Mouse (Mus musculus): ENCODE measurements around the gene Ndufa12. TPM values are rescaled to one million over a fixed set of nuclear protein-coding genes. Genes with fewer than 3 reads are reported as not detected.

The Ndufa12 gene
- polyA plus RNA-seq, 1 experiment from 2014 or later = 380 TPM

DNA sequence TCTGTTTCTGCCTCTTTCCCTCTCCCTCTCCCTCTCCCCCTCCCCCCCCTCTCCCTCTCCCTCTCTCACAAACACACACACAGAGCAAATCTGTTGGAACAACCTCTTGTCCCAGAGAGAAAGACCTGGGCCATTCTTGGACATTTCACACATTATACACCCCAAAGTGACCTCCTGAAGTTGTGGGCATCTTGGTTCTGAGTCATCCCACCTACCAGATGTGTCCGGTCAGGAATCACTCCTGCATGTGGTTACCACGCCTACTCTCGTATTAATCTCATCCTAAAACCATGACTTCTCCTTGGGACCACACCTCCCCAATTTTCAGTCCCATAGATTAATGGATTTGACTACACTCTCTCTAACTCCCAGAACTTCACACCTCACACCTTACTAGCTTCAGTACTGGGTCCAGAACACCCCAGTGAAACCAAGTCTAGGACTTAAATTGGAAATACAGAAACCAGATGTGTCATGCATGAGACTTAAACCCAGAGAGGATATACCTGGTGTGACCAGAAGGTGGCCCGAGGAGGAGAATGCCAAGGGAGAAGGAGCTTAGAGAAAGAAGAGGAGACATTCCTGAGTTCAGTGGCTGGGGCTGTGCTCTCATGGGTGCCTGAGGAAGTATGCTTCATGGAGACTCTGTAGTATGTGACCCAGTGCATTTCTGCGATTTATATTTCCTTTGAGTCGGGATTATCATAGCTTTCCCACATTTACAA is 26.7 kb downstream of the Ndufa12 start:
- no peak overlapping the region for H3K4me2 ChIP-seq (ENCODE audit: low read length)
- H3K9ac ChIP-seq (ENCODE audit: low read depth, low read length) = no peak overlapping the region
- H3K4me1 ChIP-seq (ENCODE audit: control insufficient read depth, insufficient read depth, low read depth, low read length) = peaks cover 3% of the 10 kb centered on the region
- no peak for ATAC-seq
- H3K27me3 ChIP-seq (replicated peaks; ENCODE audit: control insufficient read depth, insufficient read depth, low read length) = no peaks in the 10 kb centered on the region
- H3K36me3 ChIP-seq (ENCODE audit: control insufficient read depth, insufficient read depth, low read length) = peaks cover 9% of the 10 kb centered on the region; the same call in 1 of the 2 replicates
- WGBS = 88% methylated on average over 6 of the region's 6 CpGs
- no peak overlapping the region for H3K4me3 ChIP-seq (ENCODE audit: low read length)
- no peak overlapping the region for H3K27ac ChIP-seq (ENCODE audit: low read depth, low read length)
- no peaks in the 10 kb centered on the region for H3K9me3 ChIP-seq (ENCODE audit: control insufficient read depth, low read length)

DNA sequence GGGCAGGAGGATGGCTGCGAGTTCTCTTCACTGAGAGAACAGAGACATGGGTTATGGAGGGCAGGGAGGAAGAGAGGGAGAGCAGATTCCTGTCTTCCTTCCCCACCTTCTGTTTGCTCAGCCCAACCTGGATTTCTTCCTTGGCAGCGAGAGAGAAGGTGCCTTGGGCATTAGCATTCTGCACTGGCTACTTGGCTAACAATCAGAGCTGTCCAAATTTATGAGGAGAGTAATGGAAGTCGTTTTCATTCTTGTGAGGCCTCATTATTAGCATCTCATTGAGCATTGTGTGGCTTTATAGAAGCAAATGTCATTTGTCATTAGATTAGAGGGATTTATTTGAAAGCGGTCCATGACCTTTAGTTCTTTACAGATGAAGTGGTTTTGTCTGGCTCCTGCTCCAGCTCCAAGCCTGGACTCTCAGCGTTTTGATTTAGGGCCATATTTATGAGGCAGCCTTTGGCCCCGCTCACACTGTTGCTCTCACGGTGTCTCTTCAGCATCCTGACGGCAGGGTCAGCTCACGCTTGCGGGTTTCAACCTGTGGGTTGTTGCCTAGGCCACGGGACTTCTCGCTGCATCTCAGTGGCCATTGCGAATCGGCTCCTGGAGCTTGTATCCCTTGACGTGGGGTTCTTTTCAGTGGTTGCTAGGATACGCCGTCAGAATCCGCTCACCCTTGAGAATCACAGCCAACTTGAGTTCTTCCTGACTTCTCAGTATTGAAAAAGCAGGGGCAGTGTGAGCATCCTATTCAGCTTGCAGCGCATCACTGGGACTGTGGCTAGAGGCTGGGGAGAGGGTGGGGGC is 31.9 kb downstream of the Ndufa12 start:
- no peaks in the 10 kb centered on the region for H3K36me3 ChIP-seq (ENCODE audit: control insufficient read depth, insufficient read depth, low read length)
- ATAC-seq = peak; percentile 94
- peak overlapping the region; percentile 53 for H3K4me2 ChIP-seq (ENCODE audit: low read length)
- H3K27ac ChIP-seq (ENCODE audit: low read depth, low read length) = peak overlapping the region; percentile 80
- 17% methylated on average over 19 of the region's 19 CpGs for WGBS
- H3K4me3 ChIP-seq (ENCODE audit: low read length) = no peak overlapping the region
- H3K9me3 ChIP-seq (ENCODE audit: control insufficient read depth, low read length) = no peaks in the 10 kb centered on the region
- H3K27me3 ChIP-seq (replicated peaks; ENCODE audit: control insufficient read depth, insufficient read depth, low read length) = no peaks in the 10 kb centered on the region
- H3K4me1 ChIP-seq (ENCODE audit: control insufficient read depth, insufficient read depth, low read depth, low read length) = peaks cover 14% of the 10 kb centered on the region
- H3K9ac ChIP-seq (ENCODE audit: low read depth, low read length) = peak overlapping the region; percentile 23; the same call in 1 of the 2 replicates

GRCm38 (mm10) chr10:94231025-94231424 is 32.5 kb downstream of the Ndufa12 start:
- H3K27me3 ChIP-seq (replicated peaks; ENCODE audit: control insufficient read depth, insufficient read depth, low read length) = no peaks in the 10 kb centered on the region
- H3K4me1 ChIP-seq (ENCODE audit: control insufficient read depth, insufficient read depth, low read depth, low read length) = peaks cover 14% of the 10 kb centered on the region
- WGBS = 40% methylated on average over 6 of the region's 6 CpGs
- H3K27ac ChIP-seq (ENCODE audit: low read depth, low read length) = peak overlapping the region; percentile 80
- H3K4me3 ChIP-seq (ENCODE audit: low read length) = no peak overlapping the region
- peak; percentile 46 for ATAC-seq
- H3K9me3 ChIP-seq (ENCODE audit: control insufficient read depth, low read length) = no peaks in the 10 kb centered on the region
- H3K36me3 ChIP-seq (ENCODE audit: control insufficient read depth, insufficient read depth, low read length) = no peaks in the 10 kb centered on the region
- H3K4me2 ChIP-seq (ENCODE audit: low read length) = peak overlapping the region; percentile 53
- peak overlapping the region; percentile 23; the same call in 1 of the 2 replicates for H3K9ac ChIP-seq (ENCODE audit: low read depth, low read length)

DNA sequence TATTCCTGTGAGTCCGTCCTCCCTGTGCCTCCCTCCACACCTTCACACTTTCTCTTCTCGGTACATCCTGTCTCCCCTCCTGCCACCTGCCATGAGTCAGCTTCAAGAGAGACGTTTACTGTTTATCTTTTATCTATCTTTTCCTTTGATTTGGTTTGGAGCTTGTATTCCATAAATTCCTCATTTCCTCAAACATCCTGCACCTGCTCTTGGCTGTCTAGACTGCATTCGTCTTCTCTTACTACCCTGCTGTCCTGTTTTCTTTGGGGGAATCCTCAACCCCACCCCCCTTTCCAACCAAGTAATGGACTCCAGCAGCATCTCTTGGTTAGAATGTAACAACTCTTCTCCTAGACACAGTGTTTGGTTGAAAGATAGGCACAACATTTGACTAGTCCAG is 36.7 kb downstream of the Ndufa12 start:
- Histone ChIP-seq H3K4me3 (ENCODE audit: low read length) (no peak overlapping the region), H3K27ac (ENCODE audit: low read depth, low read length) (no peak overlapping the region), H3K4me2 (ENCODE audit: low read length) (no peak overlapping the region), H3K4me1 (ENCODE audit: control insufficient read depth, insufficient read depth, low read depth, low read length) (peaks cover 11% of the 10 kb centered on the region), H3K36me3 (ENCODE audit: control insufficient read depth, insufficient read depth, low read length) (no peaks in the 10 kb centered on the region), H3K27me3 (replicated peaks; ENCODE audit: control insufficient read depth, insufficient read depth, low read length) (no peaks in the 10 kb centered on the region), H3K9ac (ENCODE audit: low read depth, low read length) (no peak overlapping the region), H3K9me3 (ENCODE audit: control insufficient read depth, low read length) (no peaks in the 10 kb centered on the region)
- no peak for ATAC-seq
- WGBS = 59% methylated on average over 4 of the region's 4 CpGs

DNA sequence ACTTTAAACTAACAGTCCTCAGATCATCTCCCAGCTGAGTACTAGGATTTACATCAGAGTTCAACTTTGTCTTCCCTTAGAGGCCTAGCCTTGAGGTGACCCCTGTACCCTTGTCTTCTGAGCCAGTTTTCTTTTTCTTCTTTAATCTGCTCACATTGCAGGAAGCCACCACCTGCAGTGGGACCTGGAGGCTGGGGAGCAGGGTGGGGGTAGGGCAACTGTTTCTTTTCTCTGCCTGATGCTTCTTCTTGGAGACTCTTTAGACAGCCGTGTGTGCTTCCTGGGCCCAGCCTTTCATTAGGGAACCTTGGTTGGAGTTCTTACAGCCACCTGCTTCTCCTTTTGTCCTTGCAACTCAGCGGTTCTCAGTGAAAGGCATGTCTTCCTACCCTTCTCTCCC is 42.8 kb downstream of the Ndufa12 start:
- no peaks in the 10 kb centered on the region for H3K4me1 ChIP-seq (ENCODE audit: control insufficient read depth, insufficient read depth, low read depth, low read length)
- no peak overlapping the region for H3K4me2 ChIP-seq (ENCODE audit: low read length)
- no peak for ATAC-seq
- no peak overlapping the region for H3K9ac ChIP-seq (ENCODE audit: low read depth, low read length)
- no peaks in the 10 kb centered on the region for H3K9me3 ChIP-seq (ENCODE audit: control insufficient read depth, low read length)
- H3K27me3 ChIP-seq (replicated peaks; ENCODE audit: control insufficient read depth, insufficient read depth, low read length) = no peaks in the 10 kb centered on the region
- no peak overlapping the region for H3K27ac ChIP-seq (ENCODE audit: low read depth, low read length)
- H3K36me3 ChIP-seq (ENCODE audit: control insufficient read depth, insufficient read depth, low read length) = no peaks in the 10 kb centered on the region
- 48% methylated on average over 2 of the region's 2 CpGs for WGBS
- H3K4me3 ChIP-seq (ENCODE audit: low read length) = no peak overlapping the region

DNA sequence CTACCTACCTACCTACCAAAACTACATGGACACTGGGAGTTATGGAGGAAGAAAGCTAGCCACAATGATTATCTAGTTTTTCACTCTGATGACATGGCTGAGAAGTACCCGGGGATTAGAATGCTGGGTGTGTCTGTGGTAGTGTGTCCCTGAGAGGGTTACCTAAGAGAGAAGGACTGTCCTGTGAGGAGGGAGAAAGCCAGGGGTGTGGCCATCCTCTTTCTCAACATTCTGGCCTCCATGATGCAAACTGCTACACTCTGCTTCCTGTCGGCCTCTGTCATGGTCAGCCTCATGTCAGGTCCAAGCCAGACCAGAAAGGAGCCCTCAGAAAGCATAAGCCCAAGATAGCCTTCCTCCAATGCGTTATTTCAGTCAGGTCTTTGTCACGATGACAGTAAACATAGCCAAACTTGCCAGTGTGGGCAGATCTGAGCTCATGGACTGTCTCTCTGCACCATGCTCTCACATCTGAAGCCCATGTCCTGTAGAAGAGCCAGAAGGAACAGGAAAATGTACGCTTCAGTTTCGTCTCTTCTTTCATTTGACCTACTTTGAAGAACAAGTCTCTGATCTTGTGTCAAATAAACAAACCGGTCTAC is 49.3 kb downstream of the Ndufa12 start:
- 93% methylated on average over 7 of the region's 7 CpGs for WGBS
- no peak overlapping the region for H3K4me3 ChIP-seq (ENCODE audit: low read length)
- ATAC-seq = no peak
- H3K9ac ChIP-seq (ENCODE audit: low read depth, low read length) = no peak overlapping the region
- H3K27ac ChIP-seq (ENCODE audit: low read depth, low read length) = no peak overlapping the region
- H3K4me1 ChIP-seq (ENCODE audit: control insufficient read depth, insufficient read depth, low read depth, low read length) = peaks cover 5% of the 10 kb centered on the region
- no peaks in the 10 kb centered on the region for H3K27me3 ChIP-seq (replicated peaks; ENCODE audit: control insufficient read depth, insufficient read depth, low read length)
- no peaks in the 10 kb centered on the region for H3K9me3 ChIP-seq (ENCODE audit: control insufficient read depth, low read length)
- H3K36me3 ChIP-seq (ENCODE audit: control insufficient read depth, insufficient read depth, low read length) = no peaks in the 10 kb centered on the region
- no peak overlapping the region for H3K4me2 ChIP-seq (ENCODE audit: low read length)

DNA sequence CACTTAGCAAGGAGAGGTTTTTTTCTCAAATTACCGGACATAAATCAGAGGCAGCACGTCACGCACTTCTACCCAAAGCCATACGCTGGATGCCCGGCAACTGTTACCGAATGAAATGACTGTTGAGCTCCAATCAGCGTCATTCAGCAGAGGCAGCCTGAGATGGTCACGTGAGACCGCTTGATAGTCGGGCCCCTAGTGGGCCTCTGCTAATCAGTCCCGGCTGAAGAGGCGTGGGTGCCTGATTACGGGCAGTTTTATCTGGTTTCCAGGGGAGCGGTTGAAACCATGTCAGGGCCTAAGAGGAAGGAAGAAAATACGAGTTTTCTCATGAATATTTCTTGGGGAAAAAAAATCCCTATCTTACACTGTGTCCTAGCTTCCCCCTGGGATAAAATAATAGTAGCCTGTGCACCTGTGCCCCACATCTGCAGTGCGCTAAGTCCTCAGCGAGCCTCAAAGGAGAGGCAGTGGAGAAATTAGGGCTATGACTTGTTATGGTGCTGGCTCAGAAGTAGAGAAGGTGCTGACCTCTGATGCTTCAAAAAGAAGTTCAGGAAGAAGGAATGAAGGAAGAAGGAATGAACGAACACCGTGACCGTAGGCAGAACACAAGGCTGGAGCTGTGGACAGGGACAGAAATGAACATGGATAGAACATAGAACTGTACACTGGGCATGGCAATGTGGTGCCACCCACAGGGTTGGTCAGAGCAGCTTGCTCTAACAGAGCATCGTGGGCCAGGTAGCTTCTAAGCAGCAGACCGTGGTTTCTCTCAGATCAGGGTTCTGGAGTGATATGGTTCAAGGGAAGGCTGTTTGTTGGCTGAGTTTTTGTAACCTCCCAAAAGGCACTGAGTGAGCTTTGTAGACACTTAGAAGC is 51.3 kb downstream of the Ndufa12 start:
- Histone ChIP-seq H3K4me3 (ENCODE audit: low read length) (no peak overlapping the region), H3K27me3 (replicated peaks; ENCODE audit: control insufficient read depth, insufficient read depth, low read length) (no peaks in the 10 kb centered on the region), H3K27ac (ENCODE audit: low read depth, low read length) (no peak overlapping the region), H3K4me2 (ENCODE audit: low read length) (peak overlapping the region; percentile 38), H3K36me3 (ENCODE audit: control insufficient read depth, insufficient read depth, low read length) (no peaks in the 10 kb centered on the region), H3K9me3 (ENCODE audit: control insufficient read depth, low read length) (no peaks in the 10 kb centered on the region), H3K4me1 (ENCODE audit: control insufficient read depth, insufficient read depth, low read depth, low read length) (peaks cover 5% of the 10 kb centered on the region), H3K9ac (ENCODE audit: low read depth, low read length) (0 out of 2 replicates have a peak overlapping the region, but pooled peaks have one; percentile 1)
- 35% methylated on average over 22 of the region's 22 CpGs for WGBS
- peak; percentile 77 for ATAC-seq

- H3K4me3 ChIP-seq (ENCODE audit: low read length) = no peak overlapping the region
- WGBS = 65% methylated on average over 17 of the region's 17 CpGs
- no peaks in the 10 kb centered on the region for H3K27me3 ChIP-seq (replicated peaks; ENCODE audit: control insufficient read depth, insufficient read depth, low read length)
- H3K27ac ChIP-seq (ENCODE audit: low read depth, low read length) = no peak overlapping the region
- H3K4me1 ChIP-seq (ENCODE audit: control insufficient read depth, insufficient read depth, low read depth, low read length) = peaks cover 5% of the 10 kb centered on the region
- ATAC-seq = no peak
- H3K9me3 ChIP-seq (ENCODE audit: control insufficient read depth, low read length) = no peaks in the 10 kb centered on the region
- H3K9ac ChIP-seq (ENCODE audit: low read depth, low read length) = no peak overlapping the region
- H3K4me2 ChIP-seq (ENCODE audit: low read length) = no peak overlapping the region
- no peaks in the 10 kb centered on the region for H3K36me3 ChIP-seq (ENCODE audit: control insufficient read depth, insufficient read depth, low read length)
These were observed 54.8 kb downstream of the Ndufa12 start for GRCm38 (mm10) chr10:94253260-94253807.
